Mouse (Mus musculus): ENCODE results near the gene Vmn1r54.

DNA sequence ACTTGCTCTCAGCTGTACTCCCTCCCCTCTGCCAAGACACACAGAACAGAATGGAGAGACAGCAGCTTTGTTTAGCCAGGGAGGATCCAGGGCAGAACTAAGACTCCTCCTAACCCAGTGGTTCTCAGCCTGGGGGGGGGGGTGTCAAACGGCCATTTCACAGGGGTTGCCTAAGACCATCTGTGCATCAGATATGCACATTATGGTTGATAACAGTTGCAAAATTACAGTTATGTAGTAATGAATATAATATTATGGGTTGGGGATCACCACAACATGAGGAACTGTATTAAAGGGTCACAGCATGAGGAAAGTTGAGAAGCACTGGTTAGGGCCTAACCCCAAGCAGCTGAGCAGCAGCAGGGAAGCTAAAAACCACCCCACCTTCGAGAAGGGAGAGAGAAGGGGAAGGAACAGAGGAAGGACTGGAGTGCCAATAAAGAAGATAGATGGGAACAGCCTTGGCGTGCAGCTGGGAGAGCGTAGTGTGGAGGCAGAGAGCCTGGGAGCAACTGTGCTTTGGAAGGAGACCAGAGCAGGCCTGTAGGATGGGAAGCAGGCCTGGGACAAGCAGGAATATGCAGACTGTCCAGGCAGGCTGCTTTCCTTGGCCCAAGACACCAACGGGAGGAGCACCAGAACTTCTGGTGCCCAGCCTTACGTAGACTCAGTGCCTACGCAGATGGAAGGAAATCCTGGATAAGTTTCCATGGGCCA lies 73.5 kb downstream of the Vmn1r54 start:
- TF ChIP-seq POLR2A (IDR thresholded peaks at IDR 0.05; ENCODE audit: borderline replicate concordance, insufficient read depth, low read length) (no peak), CTCF (IDR thresholded peaks at IDR 0.05; ENCODE audit: borderline replicate concordance, insufficient read depth, low read depth, low read length) (no peak)

Measured in cerebellum, adult 2 months (tissue).